11 mouse cellular contexts compared by ENCODE assay signal in the genomic region with DNA sequence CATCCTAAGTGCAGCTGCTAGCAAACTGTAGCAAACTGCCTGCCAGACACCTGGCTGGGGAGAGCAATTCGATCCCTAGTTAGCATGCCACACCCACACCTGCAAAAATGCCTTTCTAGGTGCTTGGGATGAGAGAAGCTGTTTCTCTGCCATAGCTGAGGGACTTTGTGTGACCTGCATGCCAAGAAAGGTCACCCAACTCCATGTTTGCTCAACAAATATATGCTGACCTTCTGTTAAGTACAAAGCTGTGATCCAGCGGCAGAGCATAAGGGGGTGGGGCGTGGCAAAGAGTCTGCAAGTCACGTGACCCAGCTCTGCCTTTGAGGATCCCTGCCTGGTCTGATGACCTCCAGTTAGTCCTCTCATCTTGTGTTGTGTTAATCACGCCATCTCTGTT. TPM values are rescaled to one million over a fixed set of nuclear protein-coding genes. Genes with fewer than 3 reads are reported as not detected.
A peak's percentile ranks its signal among the peaks of the same experiment; 100 is the strongest.
DNase-seq lines count a peak whose midpoint lies in the region; ATAC-seq and TF ChIP-seq lines count a peak whose summit lies in the region.
"Had no signal": no experiment of that assay in that cellular context is flagged by ENCODE, and none has a peak within 500 bp of the region (broad histone marks: within the 10 kb centered on the region; RNA-seq: fewer than 3 reads in every experiment).

No protein-coding gene starts in this region.

- no peaks in the 10 kb centered on the region for H3K9me3 ChIP-seq in kidney, embryonic 14.5 days (ENCODE audit: control insufficient read depth, low read length)
- no peaks in the 10 kb centered on the region for H3K9me3 ChIP-seq in liver, embryonic 14.5 days (ENCODE audit: control insufficient read depth, low read length)
- H3K9me3 ChIP-seq: embryonic facial prominence, embryonic 15.5 days; heart, embryonic 15.5 days had no signal

- no peak for DNase-seq in kidney, adult 18-20 months
- peak; percentile 71 for DNase-seq in embryo, embryonic 10.5 days (ENCODE audit: low spot score)
- peak; percentile 6 to 12 (median 11) for DNase-seq in liver, embryonic 14.5 days (ENCODE audit: low read depth in 3 of 3, low spot score in 3 of 3)
- DNase-seq in retina, embryonic 14.5 days (ENCODE audit: low spot score) = peak; percentile 24
- no peak for DNase-seq in cerebellum, postnatal 14 days
- DNase-seq in left cerebral cortex, adult 9 months (ENCODE audit: low spot score in 2 of 2) = no peak
- DNase-seq in urinary bladder, postnatal 36 days (ENCODE audit: low spot score in 2 of 2) = no peak
- DNase-seq: gastrocnemius, adult 2 months had no signal

- WGBS in kidney, embryonic 14.5 days = 3% methylated on average over 5 of the region's 5 CpGs
- WGBS in liver, embryonic 14.5 days (ENCODE audit: insufficient replicate concordance) = 13% methylated on average over 5 of the region's 5 CpGs

- H3K4me2 ChIP-seq in kidney, embryonic 14.5 days (replicated peaks; ENCODE audit: low read depth, low read length) = no peak overlapping the region
- no peak overlapping the region for H3K4me2 ChIP-seq in liver, embryonic 14.5 days (ENCODE audit: low read depth)
- H3K4me2 ChIP-seq: embryonic facial prominence, embryonic 15.5 days; heart, embryonic 15.5 days had no signal

- 0 out of 2 replicates have a peak, but pooled peaks have one; percentile 46 for ATAC-seq in kidney, embryonic 14.5 days (ENCODE audit: low FRiP score, low TSS enrichment)
- ATAC-seq in liver, embryonic 14.5 days (ENCODE audit: insufficient read depth) = peak; percentile 6; the same call in 1 of the 2 replicates

- no peaks in the 10 kb centered on the region for H3K27me3 ChIP-seq in kidney, embryonic 14.5 days (ENCODE audit: control insufficient read depth, insufficient read depth, low read length)
- no peaks in the 10 kb centered on the region for H3K27me3 ChIP-seq in liver, embryonic 14.5 days (ENCODE audit: control insufficient read depth, insufficient read depth, low read length)
- H3K27me3 ChIP-seq: embryonic facial prominence, embryonic 15.5 days; heart, embryonic 15.5 days had no signal

- no peak overlapping the region for H3K9ac ChIP-seq in kidney, embryonic 14.5 days (ENCODE audit: low read depth, low read length)
- H3K9ac ChIP-seq in liver, embryonic 14.5 days (replicated peaks) = no peak overlapping the region
- H3K9ac ChIP-seq: embryonic facial prominence, embryonic 15.5 days; heart, embryonic 15.5 days had no signal

- H3K4me3 ChIP-seq in kidney, embryonic 14.5 days (ENCODE audit: low read length) = no peak overlapping the region
- no peak overlapping the region for H3K4me3 ChIP-seq in liver, embryonic 14.5 days (ENCODE audit: insufficient read depth in 1 of 2, low read depth in 2 of 2, low read length in 2 of 2)
- H3K4me3 ChIP-seq: embryonic facial prominence, embryonic 15.5 days; gastrocnemius, adult 2 months; heart, embryonic 15.5 days had no signal

- no peak overlapping the region for H3K27ac ChIP-seq in kidney, embryonic 14.5 days (ENCODE audit: low read depth, low read length)
- no peak overlapping the region for H3K27ac ChIP-seq in liver, embryonic 14.5 days
- H3K27ac ChIP-seq: embryonic facial prominence, embryonic 15.5 days; gastrocnemius, adult 2 months; heart, embryonic 15.5 days had no signal

- H3K4me1 ChIP-seq in kidney, embryonic 14.5 days (ENCODE audit: control insufficient read depth, insufficient read depth, low read length) = no peaks in the 10 kb centered on the region
- no peaks in the 10 kb centered on the region; a peak in 1 of 4 replicates for H3K4me1 ChIP-seq in liver, embryonic 14.5 days (replicated peaks; ENCODE audit: control insufficient read depth in 2 of 2, insufficient read depth in 2 of 2, low read length in 1 of 2)
- H3K4me1 ChIP-seq: embryonic facial prominence, embryonic 15.5 days; heart, embryonic 15.5 days had no signal

- no peak for TF ChIP-seq EP300 in liver, embryonic 14.5 days (IDR thresholded peaks at IDR 0.05; ENCODE audit: low read depth)

- no peak for TF ChIP-seq CTCF in liver, embryonic 14.5 days (IDR thresholded peaks at IDR 0.05; ENCODE audit: low read depth)

- H3K36me3 ChIP-seq in kidney, embryonic 14.5 days (ENCODE audit: control insufficient read depth, insufficient read depth, low read length) = no peaks in the 10 kb centered on the region
- H3K36me3 ChIP-seq in liver, embryonic 14.5 days (replicated peaks; ENCODE audit: control insufficient read depth, insufficient read depth, low read depth) = no peaks in the 10 kb centered on the region
- H3K36me3 ChIP-seq: embryonic facial prominence, embryonic 15.5 days; heart, embryonic 15.5 days had no signal

RNA-seq across cellular contexts. Expression of a gene that starts 25.3 kb away (rescaled TPM):
- not detected in 2 replicates for polyA plus RNA-seq in kidney, embryonic 14.5 days (2014; fragmentation: Nextera tagmentation; extraction: Ambion mirVana)
- not detected in 2 replicates for polyA plus RNA-seq in liver, embryonic 14.5 days (2012; rRNA removed)
- polyA plus RNA-seq in liver, embryonic 14.5 days (2014; fragmentation: Nextera tagmentation; extraction: Ambion mirVana) = not detected in 2 replicates

Comparison
In these comparisons a context has a peak if more than half of its experiments do, and no peak if none do; other contexts are left out.
1. DNase-seq: peak in embryo, embryonic 10.5 days (single experiment), liver, embryonic 14.5 days (3 of 3) and retina, embryonic 14.5 days (single experiment); none in kidney, adult 18-20 months (single experiment), cerebellum, postnatal 14 days (0 of 2), left cerebral cortex, adult 9 months (0 of 2) and urinary bladder, postnatal 36 days (0 of 2).